Mouse (Mus musculus): ENCODE data around the gene Slc6a14. TPM values are rescaled to one million over a fixed set of nuclear protein-coding genes. Genes with fewer than 3 reads are reported as not detected.

The Slc6a14 gene
- 5.0 and 18.2 TPM in 2 replicates for polyA plus RNA-seq (2015; fragmentation: Nextera tagmentation; extraction: Ambion mirVana)

GRCm38 (mm10) chrX:21714829-21715228, at the start of gene Slc6a14:
Slc6a14 (plus strand) TSS chrX:21714896.
- TF ChIP-seq CTCF (IDR thresholded peaks at IDR 0.05; ENCODE audit: low read depth): no peak
- Histone ChIP-seq H3K27me3 (replicated peaks; ENCODE audit: control insufficient read depth, insufficient read depth, low read length) (no peaks in the 10 kb centered on the region), H3K4me1 (replicated peaks; ENCODE audit: control insufficient read depth, insufficient read depth, low read length) (no peaks in the 10 kb centered on the region), H3K4me2 (replicated peaks; ENCODE audit: low read depth) (no peak within 1 kb of the TSS; the same call in 1 of the 2 replicates), H3K36me3 (ENCODE audit: control insufficient read depth, insufficient read depth) (no peaks in the 10 kb centered on the region), H3K27ac (ENCODE audit: low read depth, low read length) (no peak within 1 kb of the TSS), H3K4me3 (ENCODE audit: low read depth, low read length) (no peak within 1 kb of the TSS), H3K9me3 (ENCODE audit: control insufficient read depth) (no peaks in the 10 kb centered on the region), H3K9ac (ENCODE audit: low read depth, low read length) (no peak within 1 kb of the TSS)
- no peak for ATAC-seq
- 52% methylated on average over 7 of the region's 7 CpGs for WGBS

GRCm38 (mm10) chrX:21670896-21671295, 43.8 kb upstream of the Slc6a14 start:
- 34% methylated on average over 7 of the region's 7 CpGs for WGBS
- Histone ChIP-seq H3K9me3 (ENCODE audit: control insufficient read depth) (no peaks in the 10 kb centered on the region), H3K27me3 (replicated peaks; ENCODE audit: control insufficient read depth, insufficient read depth, low read length) (no peaks in the 10 kb centered on the region), H3K4me1 (replicated peaks; ENCODE audit: control insufficient read depth, insufficient read depth, low read length) (no peaks in the 10 kb centered on the region), H3K36me3 (ENCODE audit: control insufficient read depth, insufficient read depth) (no peaks in the 10 kb centered on the region), H3K4me3 (ENCODE audit: low read depth, low read length) (no peak overlapping the region), H3K9ac (ENCODE audit: low read depth, low read length) (no peak overlapping the region), H3K4me2 (replicated peaks; ENCODE audit: low read depth) (no peak overlapping the region), H3K27ac (ENCODE audit: low read depth, low read length) (no peak overlapping the region)
- no peak for TF ChIP-seq CTCF (IDR thresholded peaks at IDR 0.05; ENCODE audit: low read depth)
- no peak for ATAC-seq

- no peak for TF ChIP-seq CTCF (IDR thresholded peaks at IDR 0.05; ENCODE audit: low read depth)
- ATAC-seq: no peak
- WGBS: 77% methylated on average over 6 of the region's 6 CpGs
- Histone ChIP-seq H3K4me1 (replicated peaks; ENCODE audit: control insufficient read depth, insufficient read depth, low read length) (no peaks in the 10 kb centered on the region), H3K4me3 (ENCODE audit: low read depth, low read length) (no peak overlapping the region), H3K27ac (ENCODE audit: low read depth, low read length) (no peak overlapping the region), H3K9ac (ENCODE audit: low read depth, low read length) (no peak overlapping the region), H3K4me2 (replicated peaks; ENCODE audit: low read depth) (no peak overlapping the region), H3K36me3 (ENCODE audit: control insufficient read depth, insufficient read depth) (no peaks in the 10 kb centered on the region), H3K9me3 (ENCODE audit: control insufficient read depth) (no peaks in the 10 kb centered on the region), H3K27me3 (replicated peaks; ENCODE audit: control insufficient read depth, insufficient read depth, low read length) (no peaks in the 10 kb centered on the region)
Measured at GRCm38 (mm10) chrX:21695220-21695619, 19.5 kb upstream of the Slc6a14 start.

- Histone ChIP-seq H3K36me3 (ENCODE audit: control insufficient read depth, insufficient read depth) (no peaks in the 10 kb centered on the region), H3K4me2 (replicated peaks; ENCODE audit: low read depth) (no peak overlapping the region), H3K27ac (ENCODE audit: low read depth, low read length) (no peak overlapping the region), H3K9me3 (ENCODE audit: control insufficient read depth) (no peaks in the 10 kb centered on the region), H3K27me3 (replicated peaks; ENCODE audit: control insufficient read depth, insufficient read depth, low read length) (no peaks in the 10 kb centered on the region), H3K4me1 (replicated peaks; ENCODE audit: control insufficient read depth, insufficient read depth, low read length) (no peaks in the 10 kb centered on the region), H3K9ac (ENCODE audit: low read depth, low read length) (no peak overlapping the region), H3K4me3 (ENCODE audit: low read depth, low read length) (no peak overlapping the region)
- 77% methylated on average over 3 of the region's 3 CpGs for WGBS
- ATAC-seq: no peak
- TF ChIP-seq CTCF (IDR thresholded peaks at IDR 0.05; ENCODE audit: low read depth): no peak
Measured at GRCm38 (mm10) chrX:21695687-21696086, 19.0 kb upstream of the Slc6a14 start.

- no peak for ATAC-seq
- Histone ChIP-seq H3K4me3 (ENCODE audit: low read depth, low read length) (no peak overlapping the region), H3K4me2 (replicated peaks; ENCODE audit: low read depth) (no peak overlapping the region), H3K9me3 (ENCODE audit: control insufficient read depth) (no peaks in the 10 kb centered on the region), H3K4me1 (replicated peaks; ENCODE audit: control insufficient read depth, insufficient read depth, low read length) (no peaks in the 10 kb centered on the region), H3K27ac (ENCODE audit: low read depth, low read length) (no peak overlapping the region), H3K36me3 (ENCODE audit: control insufficient read depth, insufficient read depth) (no peaks in the 10 kb centered on the region), H3K27me3 (replicated peaks; ENCODE audit: control insufficient read depth, insufficient read depth, low read length) (no peaks in the 10 kb centered on the region), H3K9ac (ENCODE audit: low read depth, low read length) (no peak overlapping the region)
- WGBS: 74% methylated on average over 4 of the region's 4 CpGs
- TF ChIP-seq CTCF (IDR thresholded peaks at IDR 0.05; ENCODE audit: low read depth): no peak
Measured at GRCm38 (mm10) chrX:21701646-21702045, 13.1 kb upstream of the Slc6a14 start.

- WGBS: 84% methylated on average over 1 of the region's 1 CpGs
- H3K27me3 ChIP-seq (replicated peaks; ENCODE audit: control insufficient read depth, insufficient read depth, low read length): no peaks in the 10 kb centered on the region
- H3K4me2 ChIP-seq (replicated peaks; ENCODE audit: low read depth): no peak overlapping the region
- H3K9me3 ChIP-seq (ENCODE audit: control insufficient read depth): no peaks in the 10 kb centered on the region
- TF ChIP-seq CTCF (IDR thresholded peaks at IDR 0.05; ENCODE audit: low read depth): no peak
- H3K9ac ChIP-seq (ENCODE audit: low read depth, low read length): no peak overlapping the region
- H3K27ac ChIP-seq (ENCODE audit: low read depth, low read length): no peak overlapping the region
- no peaks in the 10 kb centered on the region for H3K36me3 ChIP-seq (ENCODE audit: control insufficient read depth, insufficient read depth)
- H3K4me3 ChIP-seq (ENCODE audit: low read depth, low read length): no peak overlapping the region
- no peaks in the 10 kb centered on the region for H3K4me1 ChIP-seq (replicated peaks; ENCODE audit: control insufficient read depth, insufficient read depth, low read length)
- ATAC-seq: no peak
Measured at GRCm38 (mm10) chrX:21704470-21704869, 10.2 kb upstream of the Slc6a14 start.

GRCm38 (mm10) chrX:21715293-21715692, 597 bp downstream of the Slc6a14 start:
- no peak for ATAC-seq
- 59% methylated on average over 5 of the region's 5 CpGs for WGBS
- no peak overlapping the region for H3K9ac ChIP-seq (ENCODE audit: low read depth, low read length)
- no peak for TF ChIP-seq CTCF (IDR thresholded peaks at IDR 0.05; ENCODE audit: low read depth)
- H3K27ac ChIP-seq (ENCODE audit: low read depth, low read length): no peak overlapping the region
- no peaks in the 10 kb centered on the region for H3K9me3 ChIP-seq (ENCODE audit: control insufficient read depth)
- no peaks in the 10 kb centered on the region for H3K4me1 ChIP-seq (replicated peaks; ENCODE audit: control insufficient read depth, insufficient read depth, low read length)
- no peak overlapping the region for H3K4me2 ChIP-seq (replicated peaks; ENCODE audit: low read depth)
- no peaks in the 10 kb centered on the region for H3K27me3 ChIP-seq (replicated peaks; ENCODE audit: control insufficient read depth, insufficient read depth, low read length)
- H3K4me3 ChIP-seq (ENCODE audit: low read depth, low read length): no peak overlapping the region
- H3K36me3 ChIP-seq (ENCODE audit: control insufficient read depth, insufficient read depth): no peaks in the 10 kb centered on the region
